Mouse (Mus musculus): ENCODE results near the gene Lsamp. TPM values are rescaled to one million over a fixed set of nuclear protein-coding genes. Genes with fewer than 3 reads are reported as not detected.

Gene Lsamp
- polyA plus RNA-seq, 1 experiment from 2014 or later: not detected

- no peak for TF ChIP-seq CTCF (IDR thresholded peaks at IDR 0.05)
- no peak for ATAC-seq
- POLR2A ChIA-PET: no interaction called here
- H3K27me3 ChIP-seq: peaks cover 13% of the 10 kb centered on the region
- CTCF ChIA-PET: no interaction called here
- no peak for DNase-seq (ENCODE audit: low read depth, low spot score)
- in situ Hi-C loops (cut with MboI; ENCODE audit: low pct_unique_long_range_greater_than_20kb): no loop called here
Observed at GRCm38 (mm10) chr16:42081611-42082010, 2097.4 kb downstream of the Lsamp start.

- CTCF ChIA-PET: no interaction called here
- POLR2A ChIA-PET: no interaction called here
Observed at GRCm38 (mm10) chr16:42097510-42097909, 2113.3 kb downstream of the Lsamp start.

GRCm38 (mm10) chr16:42102186-42102585 lies 2118.0 kb downstream of the Lsamp start:
- CTCF ChIA-PET: no interaction called here
- POLR2A ChIA-PET: no interaction called here
- TF ChIP-seq CTCF (IDR thresholded peaks at IDR 0.05): no peak
- in situ Hi-C loops (cut with MboI; ENCODE audit: low pct_unique_long_range_greater_than_20kb): no loop called here
- H3K27me3 ChIP-seq: peaks cover 4% of the 10 kb centered on the region
- DNase-seq (ENCODE audit: low read depth, low spot score) (no peak), ATAC-seq (no peak)

More at GRCm38 (mm10) chr16:42097510-42097909, 2113.3 kb downstream of the Lsamp start:
- TF ChIP-seq CTCF (IDR thresholded peaks at IDR 0.05): no peak
- peaks cover 7% of the 10 kb centered on the region for H3K27me3 ChIP-seq
- no peak for DNase-seq (ENCODE audit: low read depth, low spot score)
- in situ Hi-C loops (cut with MboI; ENCODE audit: low pct_unique_long_range_greater_than_20kb): no loop called here
- ATAC-seq: no peak

GRCm38 (mm10) chr16:42102635-42103034 lies 2118.5 kb downstream of the Lsamp start:
- TF ChIP-seq CTCF (IDR thresholded peaks at IDR 0.05): no peak
- ATAC-seq (no peak), DNase-seq (ENCODE audit: low read depth, low spot score) (no peak)
- CTCF ChIA-PET: no interaction called here
- H3K27me3 ChIP-seq: peaks cover 4% of the 10 kb centered on the region
- in situ Hi-C loops (cut with MboI; ENCODE audit: low pct_unique_long_range_greater_than_20kb): no loop called here
- POLR2A ChIA-PET: no interaction called here

- CTCF ChIA-PET: no interaction called here
- no peak for TF ChIP-seq CTCF (IDR thresholded peaks at IDR 0.05)
- POLR2A ChIA-PET: no interaction called here
- DNase-seq (ENCODE audit: low read depth, low spot score) (no peak), ATAC-seq (no peak)
- in situ Hi-C loops (cut with MboI; ENCODE audit: low pct_unique_long_range_greater_than_20kb): no loop called here
- peaks cover 18% of the 10 kb centered on the region for H3K27me3 ChIP-seq
Observed at GRCm38 (mm10) chr16:42112251-42112650, 2128.1 kb downstream of the Lsamp start.

GRCm38 (mm10) chr16:42113246-42113645 lies 2129.1 kb downstream of the Lsamp start:
- ChIA-PET POLR2A (no interaction called here), CTCF (no interaction called here)
- peaks cover 13% of the 10 kb centered on the region for H3K27me3 ChIP-seq
- DNase-seq (ENCODE audit: low read depth, low spot score) (no peak), ATAC-seq (no peak)
- in situ Hi-C loops (cut with MboI; ENCODE audit: low pct_unique_long_range_greater_than_20kb): no loop called here
- no peak for TF ChIP-seq CTCF (IDR thresholded peaks at IDR 0.05)

- H3K27me3 ChIP-seq: no peaks in the 10 kb centered on the region
- no peak for TF ChIP-seq CTCF (IDR thresholded peaks at IDR 0.05)
- in situ Hi-C loops (cut with MboI; ENCODE audit: low pct_unique_long_range_greater_than_20kb): no loop called here
- ChIA-PET CTCF (no interaction called here), POLR2A (no interaction called here)
- ATAC-seq: no peak
- DNase-seq (ENCODE audit: low read depth, low spot score): no peak
Observed at GRCm38 (mm10) chr16:42121788-42122187, 2137.6 kb downstream of the Lsamp start.

GRCm38 (mm10) chr16:42123826-42124225 lies 2139.7 kb downstream of the Lsamp start:
- DNase-seq (ENCODE audit: low read depth, low spot score) (no peak), ATAC-seq (no peak)
- TF ChIP-seq CTCF (IDR thresholded peaks at IDR 0.05): no peak
- in situ Hi-C loops (cut with MboI; ENCODE audit: low pct_unique_long_range_greater_than_20kb): no loop called here
- POLR2A ChIA-PET: no interaction called here
- no peaks in the 10 kb centered on the region for H3K27me3 ChIP-seq
- CTCF ChIA-PET: interaction anchor here (2.2 kb wide), 1 partner anchor 21 kb away, joined by 5 read pairs; no protein-coding TSS in a partner anchor

- no peak for DNase-seq (ENCODE audit: low read depth, low spot score)
- no peak for ATAC-seq
- POLR2A ChIA-PET: no interaction called here
- H3K27me3 ChIP-seq: no peaks in the 10 kb centered on the region
- CTCF ChIA-PET: no interaction called here
- no peak for TF ChIP-seq CTCF (IDR thresholded peaks at IDR 0.05)
- in situ Hi-C loops (cut with MboI; ENCODE audit: low pct_unique_long_range_greater_than_20kb): no loop called here
Observed at GRCm38 (mm10) chr16:42126061-42126460, 2141.9 kb downstream of the Lsamp start.

GRCm38 (mm10) chr16:42147164-42147563 lies 2163.0 kb downstream of the Lsamp start:
- POLR2A ChIA-PET: no interaction called here
- no peak for ATAC-seq

GRCm38 (mm10) chr16:42149216-42149942 lies 2165.2 kb downstream of the Lsamp start:
- ATAC-seq: no peak

More at GRCm38 (mm10) chr16:42147164-42147563, 2163.0 kb downstream of the Lsamp start:
- CTCF ChIA-PET: no interaction called here
- DNase-seq (ENCODE audit: low read depth, low spot score): no peak
- no peak for TF ChIP-seq CTCF (IDR thresholded peaks at IDR 0.05)
- H3K27me3 ChIP-seq: peaks cover 7% of the 10 kb centered on the region
- in situ Hi-C loops (cut with MboI; ENCODE audit: low pct_unique_long_range_greater_than_20kb): no loop called here

GRCm38 (mm10) chr16:42152640-42153039 lies 2168.5 kb downstream of the Lsamp start:
- DNase-seq (ENCODE audit: low read depth, low spot score): no peak
- TF ChIP-seq CTCF (IDR thresholded peaks at IDR 0.05): no peak
- ATAC-seq: no peak
- CTCF ChIA-PET: no interaction called here
- in situ Hi-C loops (cut with MboI; ENCODE audit: low pct_unique_long_range_greater_than_20kb): loop anchor here (25.0 kb wide), 2 partner anchors 890 to 1910 kb away; partner anchors contain the start of gene Gramd1c
- POLR2A ChIA-PET: no interaction called here
- H3K27me3 ChIP-seq: peaks cover 15% of the 10 kb centered on the region

More at GRCm38 (mm10) chr16:42149216-42149942, 2165.2 kb downstream of the Lsamp start:
- no peak for DNase-seq (ENCODE audit: low read depth, low spot score)
- in situ Hi-C loops (cut with MboI; ENCODE audit: low pct_unique_long_range_greater_than_20kb): no loop called here
- no peak for TF ChIP-seq CTCF (IDR thresholded peaks at IDR 0.05)
- POLR2A ChIA-PET: no interaction called here
- peaks cover 7% of the 10 kb centered on the region for H3K27me3 ChIP-seq
- CTCF ChIA-PET: interaction anchor here (0.9 to 1.2 kb wide), 2 partner anchors 13 to 16 kb away, joined by 3 to 4 read pairs; no protein-coding TSS in a partner anchor

All from Patski (cell line).